Mouse (Mus musculus) embryonic fibroblast, embryonic 13.5 days (primary cell): ENCODE results near the gene Atp1a2. TPM values are rescaled to one million over a fixed set of nuclear protein-coding genes. Genes with fewer than 3 reads are reported as not detected.

Experiments
- H3K27ac ChIP-seq: 2 replicates; pipeline ENCODE4 v1.5.1; 2012; ENCODE audit warnings: low read length, control low read depth, inconsistent platforms; ENCODE audit not compliant: insufficient read depth
- H3K4me1 ChIP-seq: 2 replicates; pipeline ENCODE4 v1.6.1; 2011; ENCODE audit warnings: low read length; ENCODE audit not compliant: control insufficient read depth, insufficient read depth
- H3K4me3 ChIP-seq: 2 replicates; pipeline ENCODE4 v1.5.1; 2011; ENCODE audit warnings: mild to moderate bottlenecking, control low read depth, low read length; ENCODE audit not compliant: insufficient read depth
- CTCF ChIP-seq: IDR thresholded peaks from 2 replicates; pipeline ENCODE4 v1.5.1; 2011; ENCODE audit warnings: mild to moderate bottlenecking, control low read depth, low read length, moderate library complexity, borderline replicate concordance; ENCODE audit not compliant: insufficient read depth
- POLR2A ChIP-seq: IDR thresholded peaks from 2 replicates; pipeline ENCODE4 v1.6.1; 2011; ENCODE audit warnings: low read depth, mild to moderate bottlenecking, control low read depth, low read length, moderate library complexity
- polyA plus RNA-seq: library from polyadenylated mRNA; stranded (reverse); fragments of >200 nt; gene quantifications from 2 replicates; pipeline ENCODE4 v1.2.4, GENCODE M21; 2011; ENCODE audit warnings: low read depth; ENCODE audit not compliant: missing spikeins, insufficient read length

Atp1a2 gene
- polyA plus RNA-seq, 1 experiment = 0.39 TPM

DNA sequence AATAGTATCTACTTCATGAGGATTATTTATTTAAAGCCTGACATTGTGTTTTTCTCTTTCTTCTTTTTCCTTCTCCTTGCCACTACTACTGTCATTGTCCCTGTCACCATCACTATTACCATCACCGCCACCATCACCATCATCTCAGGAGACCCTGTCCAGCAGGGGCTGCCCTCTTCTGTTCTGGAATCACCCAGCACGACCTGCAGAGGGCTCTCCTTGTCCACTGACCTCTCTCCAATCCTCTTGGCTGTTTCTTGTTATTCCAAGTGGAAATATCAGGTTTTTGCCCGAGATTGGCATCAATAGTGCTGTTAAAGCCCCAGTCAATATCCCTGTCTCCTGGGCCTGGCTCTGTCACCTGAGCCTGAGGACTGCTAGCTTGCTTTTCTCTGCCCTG, 35.6 kb upstream of the Atp1a2 start:
- Histone ChIP-seq H3K4me3 (no peak overlapping the region), H3K4me1 (no peaks in the 10 kb centered on the region), H3K27ac (no peak overlapping the region)
- TF ChIP-seq CTCF (no peak), POLR2A (no peak)

DNA sequence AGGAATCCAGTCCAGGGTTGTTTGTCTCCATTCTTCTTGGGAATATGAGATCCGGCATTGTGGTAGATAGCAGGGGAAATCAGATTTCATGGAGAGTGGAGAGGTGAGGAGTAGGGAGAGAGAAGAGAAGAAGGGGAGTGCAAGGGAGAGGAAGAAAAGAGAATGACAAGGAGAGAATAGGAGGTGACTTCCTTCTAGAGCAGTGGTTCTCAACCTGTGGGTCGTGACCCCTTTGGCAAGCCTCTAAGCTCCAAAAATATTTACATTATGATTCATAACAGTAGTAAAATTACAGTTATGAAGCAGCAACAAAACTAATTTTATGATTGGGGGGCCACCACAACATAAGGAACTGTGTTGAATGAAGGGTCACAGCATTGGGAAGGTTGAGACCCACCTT, 35.1 kb upstream of the Atp1a2 start:
- Histone ChIP-seq H3K27ac (no peak overlapping the region), H3K4me3 (no peak overlapping the region), H3K4me1 (no peaks in the 10 kb centered on the region)
- TF ChIP-seq POLR2A (no peak), CTCF (no peak)

DNA sequence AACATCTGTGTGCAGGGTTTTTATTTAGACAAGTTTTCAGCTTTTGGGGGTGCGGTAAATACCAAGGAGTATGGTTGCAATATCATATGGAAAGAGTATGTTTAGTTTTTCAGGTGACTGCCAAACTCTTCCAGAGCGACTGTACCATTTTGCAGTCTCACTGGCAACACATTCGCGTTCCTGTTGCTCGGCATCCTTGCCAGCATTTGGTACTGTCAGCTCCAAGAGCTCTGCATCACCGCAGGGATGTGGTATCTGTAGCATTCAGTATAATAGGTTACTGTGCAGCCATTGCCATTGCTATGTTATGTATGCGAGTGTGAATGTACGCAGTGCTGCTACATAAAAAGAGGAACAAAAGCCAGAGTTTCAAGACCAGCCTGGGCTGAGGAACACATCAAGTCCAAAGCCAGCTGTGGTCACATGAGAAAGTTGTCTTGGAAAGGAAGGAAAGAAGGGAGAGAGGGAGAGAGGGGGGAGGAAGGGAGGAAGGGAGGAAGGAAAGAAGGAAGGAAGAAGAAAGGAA, 33.6 kb upstream of the Atp1a2 start:
- Histone ChIP-seq H3K27ac (no peak overlapping the region), H3K4me3 (no peak overlapping the region), H3K4me1 (no peaks in the 10 kb centered on the region)
- TF ChIP-seq CTCF (no peak), POLR2A (no peak)

DNA sequence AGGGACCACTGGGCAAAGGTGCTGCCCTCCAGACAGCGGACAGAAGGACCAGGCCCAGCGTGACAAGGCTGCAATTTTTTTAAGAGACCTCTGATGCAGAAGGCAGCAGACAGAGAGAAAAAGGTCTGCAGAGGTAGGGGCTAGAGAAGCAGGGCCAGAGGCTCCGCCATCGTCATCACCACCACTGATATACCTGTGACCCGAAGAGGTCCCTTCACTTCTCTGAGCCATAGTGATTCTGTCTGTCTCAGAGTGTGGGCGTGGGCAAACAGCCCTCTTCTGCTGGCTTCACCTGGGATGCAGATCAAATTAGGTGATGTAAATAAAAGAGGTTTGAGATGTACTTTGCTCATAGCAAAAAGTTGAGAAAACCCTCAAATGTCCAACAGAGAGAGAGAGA, 31.8 kb upstream of the Atp1a2 start:
- no peak for TF ChIP-seq CTCF
- no peak for TF ChIP-seq POLR2A
- H3K4me3 ChIP-seq = no peak overlapping the region
- H3K4me1 ChIP-seq = no peaks in the 10 kb centered on the region
- no peak overlapping the region for H3K27ac ChIP-seq

DNA sequence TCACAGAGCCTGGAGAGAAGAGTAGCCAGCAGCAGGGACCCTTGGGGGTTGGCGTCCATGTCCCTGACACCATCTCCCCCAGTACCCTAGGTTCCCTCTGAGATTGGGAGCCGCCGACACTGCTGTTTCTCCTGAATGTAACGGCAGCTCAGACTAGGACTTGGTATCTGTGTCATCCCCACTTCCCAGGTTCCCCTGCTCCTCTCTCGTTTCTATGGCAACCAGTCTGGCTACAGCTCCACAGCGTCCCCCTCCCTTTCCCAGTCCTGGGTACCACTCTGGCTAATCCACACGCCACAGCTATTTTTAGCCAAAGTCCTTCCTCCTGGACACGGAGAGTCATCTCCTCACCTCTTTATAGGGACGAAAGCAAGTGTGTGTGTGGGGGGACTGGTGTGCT, 31.3 kb upstream of the Atp1a2 start, which contains the start of gene Kcnj9:
Gene Kcnj9 (minus strand): TSS at position 188 of the 400 bp plus-strand sequence.
- TF ChIP-seq CTCF (no peak), POLR2A (no peak)
- H3K4me3 ChIP-seq = no peak within 1 kb of the TSS
- H3K27ac ChIP-seq = no peak within 1 kb of the TSS
- no peaks in the 10 kb centered on the region for H3K4me1 ChIP-seq

DNA sequence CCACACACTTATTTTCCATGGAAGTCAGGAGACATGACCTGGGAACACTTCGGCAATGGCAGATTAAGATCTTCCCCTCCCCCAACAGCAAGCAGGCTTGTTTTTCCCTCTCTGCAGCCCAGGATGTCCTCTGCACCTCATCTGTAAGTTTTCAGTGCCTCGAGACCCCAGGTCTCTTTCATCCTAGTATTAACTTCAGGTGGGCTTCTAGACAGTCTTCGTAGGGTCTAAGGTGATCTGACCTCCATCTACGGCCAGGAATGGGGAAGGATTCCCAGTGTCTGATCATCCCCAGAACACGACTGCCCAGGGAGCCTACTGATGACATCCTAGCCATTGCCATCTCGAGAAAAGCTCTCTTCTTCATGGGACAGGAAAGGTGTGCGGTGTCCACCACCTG, 30.6 kb upstream of the Atp1a2 start:
- Histone ChIP-seq H3K4me3 (no peak overlapping the region), H3K27ac (no peak overlapping the region), H3K4me1 (no peaks in the 10 kb centered on the region)
- no peak for TF ChIP-seq CTCF
- no peak for TF ChIP-seq POLR2A

DNA sequence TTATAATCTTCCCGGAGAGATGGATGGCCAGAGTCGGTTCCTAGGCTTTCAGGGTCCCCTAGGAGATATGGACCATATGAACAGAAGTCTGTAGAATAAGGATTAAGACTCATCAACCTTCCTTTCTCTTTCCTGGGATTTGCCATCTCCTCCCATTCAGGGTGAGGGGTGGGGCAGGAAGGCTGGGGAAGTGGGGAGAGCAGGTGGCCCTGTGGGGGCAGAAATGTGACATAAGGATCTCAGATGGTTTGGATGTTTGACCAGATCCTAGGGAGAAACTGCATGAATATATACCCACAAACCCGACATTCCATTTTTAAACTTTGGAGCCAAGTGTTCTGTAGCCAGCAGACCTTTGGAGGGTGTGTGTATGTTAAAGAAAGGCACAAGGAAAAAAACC, 30.2 kb upstream of the Atp1a2 start:
- no peak overlapping the region for H3K27ac ChIP-seq
- no peaks in the 10 kb centered on the region for H3K4me1 ChIP-seq
- no peak overlapping the region for H3K4me3 ChIP-seq
- TF ChIP-seq CTCF = no peak
- no peak for TF ChIP-seq POLR2A

DNA sequence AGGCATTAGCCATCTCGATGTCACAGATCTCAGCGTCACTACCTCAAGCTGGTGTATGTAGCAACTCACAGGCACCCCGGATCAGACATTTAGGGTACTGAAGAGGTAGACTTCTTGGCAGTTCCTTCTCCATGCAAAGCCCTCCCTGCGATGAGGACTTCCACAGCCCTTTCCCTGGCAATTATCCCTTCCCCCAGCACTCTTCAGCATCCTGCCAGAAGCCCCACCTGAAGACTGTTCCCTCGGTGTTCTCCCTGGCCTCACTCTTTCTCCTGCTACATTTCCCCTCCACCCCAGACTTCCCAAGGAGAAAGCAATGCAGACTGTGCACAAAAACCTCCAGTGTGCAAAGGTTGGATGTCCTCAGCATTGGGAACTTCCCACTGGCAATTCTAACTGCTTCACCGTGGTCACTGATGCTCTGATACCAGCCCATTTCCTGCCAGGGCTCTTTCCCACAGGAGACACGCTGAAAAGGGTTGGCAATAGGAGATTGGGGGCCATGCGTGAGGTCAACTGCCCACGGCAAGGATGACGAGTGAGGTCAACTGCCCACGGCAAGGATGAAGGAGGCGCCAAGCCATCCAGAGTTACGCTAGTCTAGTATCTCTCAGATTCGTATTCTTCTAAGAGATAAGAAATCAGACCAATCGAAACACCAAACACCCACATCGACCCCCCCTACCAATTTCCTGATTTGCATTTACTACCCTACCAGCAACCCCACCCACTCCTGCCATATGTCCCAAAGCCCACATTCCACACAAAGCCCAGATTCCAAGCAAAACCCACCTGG, 29.5 kb upstream of the Atp1a2 start:
- Histone ChIP-seq H3K4me3 (no peak overlapping the region), H3K27ac (no peak overlapping the region), H3K4me1 (no peaks in the 10 kb centered on the region)
- TF ChIP-seq POLR2A (no peak), CTCF (no peak)

DNA sequence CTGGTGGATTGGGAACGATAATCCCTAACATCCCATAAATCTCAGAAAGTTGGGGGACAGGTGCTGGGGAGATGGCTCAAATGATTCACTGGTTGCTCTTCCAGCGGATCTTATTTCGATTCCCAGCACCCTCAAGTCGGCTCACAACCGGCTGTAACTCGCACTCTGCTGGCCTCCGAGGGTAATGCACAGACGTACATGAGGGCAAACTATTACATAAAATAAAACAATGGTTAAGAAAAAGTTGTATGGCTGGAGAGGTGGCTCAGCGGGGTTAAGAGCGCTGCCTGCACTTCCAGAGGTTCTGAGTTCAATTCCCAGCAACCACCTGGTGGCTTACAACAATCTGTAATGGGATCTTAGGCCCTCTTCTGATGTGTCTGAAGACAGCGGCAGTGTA, 28.8 kb upstream of the Atp1a2 start:
- Histone ChIP-seq H3K4me3 (0 out of 2 replicates have a peak overlapping the region, but pooled peaks have one; percentile 4), H3K4me1 (no peaks in the 10 kb centered on the region), H3K27ac (no peak overlapping the region)
- TF ChIP-seq CTCF (no peak), POLR2A (no peak)
